Mouse (Mus musculus): ENCODE measurements around the gene Qrich1. TPM values are rescaled to one million over a fixed set of nuclear protein-coding genes. Genes with fewer than 3 reads are reported as not detected.

Gene Qrich1
- total RNA-seq, 1 experiment = 152 TPM

GRCm38 (mm10) chr9:108560227-108560841 lies 43.7 kb downstream of the Qrich1 start, which contains the start of gene Impdh2:
Impdh2 (plus strand) TSS chr9:108560286.
- TF ChIP-seq HCFC1 (IDR thresholded peaks at IDR 0.05; ENCODE audit: borderline replicate concordance, insufficient read depth, low read length) (no peak), MAFK (IDR thresholded peaks at IDR 0.05; ENCODE audit: insufficient read depth, low read depth, low read length) (no peak), ZNF384 (IDR thresholded peaks at IDR 0.05; ENCODE audit: low read depth, low read length) (no peak), ZC3H11A (IDR thresholded peaks at IDR 0.05; ENCODE audit: borderline replicate concordance, low read depth, low read length) (no peak), CHD2 (IDR thresholded peaks at IDR 0.05; ENCODE audit: low read depth, low read length) (no peak)
- peak; percentile 98 for DNase-seq (ENCODE audit: low read depth, low spot score)
- in situ Hi-C loops (cut with MboI; ENCODE audit: low sequenced_read_pairs in 2 of 2, unreplicated experiment in 2 of 2) = no loop called here

GRCm38 (mm10) chr9:108563671-108564070 lies 47.1 kb downstream of the Qrich1 start:
- H3K4me3 ChIP-seq (ENCODE audit: insufficient read depth in 1 of 2, low read depth in 1 of 2, low read length in 2 of 2, poor library complexity in 1 of 2, severe bottlenecking in 1 of 2) = no peak overlapping the region
- H3K4me1 ChIP-seq (ENCODE audit: control insufficient read depth in 2 of 2, insufficient read depth in 2 of 2, low read length in 2 of 2, poor library complexity in 1 of 2) = peaks cover 3 to 8% of the 10 kb centered on the region in 2 experiments; a peak in 3 of 4 replicates
- H3K9me3 ChIP-seq (ENCODE audit: control insufficient read depth, insufficient read depth, low read depth, low read length) = no peaks in the 10 kb centered on the region
- peaks cover 46% of the 10 kb centered on the region for H3K36me3 ChIP-seq (ENCODE audit: control insufficient read depth, insufficient read depth, low read length, poor library complexity, severe bottlenecking)
- no peak overlapping the region for H3K27ac ChIP-seq (ENCODE audit: insufficient read depth, low read depth, low read length, poor library complexity, severe bottlenecking)
- no peak for DNase-seq (ENCODE audit: low read depth, low spot score)
- H3K9ac ChIP-seq (ENCODE audit: insufficient read depth, low read depth, low read length, poor library complexity, severe bottlenecking) = no peak overlapping the region
- in situ Hi-C loops (cut with MboI; ENCODE audit: low sequenced_read_pairs in 2 of 2, unreplicated experiment in 2 of 2) = no loop called here
- TF ChIP-seq HCFC1 (IDR thresholded peaks at IDR 0.05; ENCODE audit: borderline replicate concordance, insufficient read depth, low read length) = no peak
- TF ChIP-seq CHD2 (IDR thresholded peaks at IDR 0.05; ENCODE audit: low read depth, low read length) = no peak
- no peak for TF ChIP-seq MAFK (IDR thresholded peaks at IDR 0.05; ENCODE audit: insufficient read depth, low read depth, low read length)
- TF ChIP-seq ZC3H11A (IDR thresholded peaks at IDR 0.05; ENCODE audit: borderline replicate concordance, low read depth, low read length) = no peak
- no peak for TF ChIP-seq ZNF384 (IDR thresholded peaks at IDR 0.05; ENCODE audit: low read depth, low read length)

More at GRCm38 (mm10) chr9:108560227-108560841, 43.7 kb downstream of the Qrich1 start, which contains the start of gene Impdh2:
- Histone ChIP-seq H3K4me3 (ENCODE audit: insufficient read depth in 1 of 2, low read depth in 1 of 2, low read length in 2 of 2, poor library complexity in 1 of 2, severe bottlenecking in 1 of 2) (peak within 1 kb of the TSS; percentile 82 to 85), H3K9ac (ENCODE audit: insufficient read depth, low read depth, low read length, poor library complexity, severe bottlenecking) (peak within 1 kb of the TSS; percentile 93), H3K27ac (ENCODE audit: insufficient read depth, low read depth, low read length, poor library complexity, severe bottlenecking) (peak within 1 kb of the TSS; percentile 70), H3K9me3 (ENCODE audit: control insufficient read depth, insufficient read depth, low read depth, low read length) (no peaks in the 10 kb centered on the region), H3K36me3 (ENCODE audit: control insufficient read depth, insufficient read depth, low read length, poor library complexity, severe bottlenecking) (peaks cover 55% of the 10 kb centered on the region), H3K4me1 (ENCODE audit: control insufficient read depth in 2 of 2, insufficient read depth in 2 of 2, low read length in 2 of 2, poor library complexity in 1 of 2) (peaks cover 3 to 5% of the 10 kb centered on the region in 2 experiments; a peak in 3 of 4 replicates)

GRCm38 (mm10) chr9:108564131-108564530 lies 47.5 kb downstream of the Qrich1 start:
- TF ChIP-seq HCFC1 (IDR thresholded peaks at IDR 0.05; ENCODE audit: borderline replicate concordance, insufficient read depth, low read length) = no peak
- TF ChIP-seq ZC3H11A (IDR thresholded peaks at IDR 0.05; ENCODE audit: borderline replicate concordance, low read depth, low read length) = no peak
- TF ChIP-seq CHD2 (IDR thresholded peaks at IDR 0.05; ENCODE audit: low read depth, low read length) = no peak
- no peak for TF ChIP-seq ZNF384 (IDR thresholded peaks at IDR 0.05; ENCODE audit: low read depth, low read length)
- TF ChIP-seq MAFK (IDR thresholded peaks at IDR 0.05; ENCODE audit: insufficient read depth, low read depth, low read length) = no peak
- Histone ChIP-seq H3K9ac (ENCODE audit: insufficient read depth, low read depth, low read length, poor library complexity, severe bottlenecking) (no peak overlapping the region), H3K9me3 (ENCODE audit: control insufficient read depth, insufficient read depth, low read depth, low read length) (no peaks in the 10 kb centered on the region), H3K27ac (ENCODE audit: insufficient read depth, low read depth, low read length, poor library complexity, severe bottlenecking) (no peak overlapping the region), H3K4me3 (ENCODE audit: insufficient read depth in 1 of 2, low read depth in 1 of 2, low read length in 2 of 2, poor library complexity in 1 of 2, severe bottlenecking in 1 of 2) (no peak overlapping the region), H3K36me3 (ENCODE audit: control insufficient read depth, insufficient read depth, low read length, poor library complexity, severe bottlenecking) (peaks cover 46% of the 10 kb centered on the region), H3K4me1 (ENCODE audit: control insufficient read depth in 2 of 2, insufficient read depth in 2 of 2, low read length in 2 of 2, poor library complexity in 1 of 2) (peaks cover 7 to 8% of the 10 kb centered on the region in 2 experiments; a peak in 3 of 4 replicates)
- in situ Hi-C loops (cut with MboI; ENCODE audit: low sequenced_read_pairs in 2 of 2, unreplicated experiment in 2 of 2) = no loop called here
- no peak for DNase-seq (ENCODE audit: low read depth, low spot score)

GRCm38 (mm10) chr9:108565881-108566814 lies 49.5 kb downstream of the Qrich1 start:
- Histone ChIP-seq H3K9me3 (ENCODE audit: control insufficient read depth, insufficient read depth, low read depth, low read length) (no peaks in the 10 kb centered on the region), H3K4me1 (ENCODE audit: control insufficient read depth in 2 of 2, insufficient read depth in 2 of 2, low read length in 2 of 2, poor library complexity in 1 of 2) (peaks cover 6 to 11% of the 10 kb centered on the region in 2 experiments; a peak in 2 of 4 replicates), H3K27ac (ENCODE audit: insufficient read depth, low read depth, low read length, poor library complexity, severe bottlenecking) (peak overlapping the region; percentile 67), H3K36me3 (ENCODE audit: control insufficient read depth, insufficient read depth, low read length, poor library complexity, severe bottlenecking) (peaks cover 47% of the 10 kb centered on the region), H3K4me3 (ENCODE audit: insufficient read depth in 1 of 2, low read depth in 1 of 2, low read length in 2 of 2, poor library complexity in 1 of 2, severe bottlenecking in 1 of 2) (peak overlapping the region; percentile 73 to 82), H3K9ac (ENCODE audit: insufficient read depth, low read depth, low read length, poor library complexity, severe bottlenecking) (peak overlapping the region; percentile 83)
- TF ChIP-seq ZC3H11A (IDR thresholded peaks at IDR 0.05; ENCODE audit: borderline replicate concordance, low read depth, low read length) (no peak), ZNF384 (IDR thresholded peaks at IDR 0.05; ENCODE audit: low read depth, low read length) (no peak), MAFK (IDR thresholded peaks at IDR 0.05; ENCODE audit: insufficient read depth, low read depth, low read length) (no peak), HCFC1 (IDR thresholded peaks at IDR 0.05; ENCODE audit: borderline replicate concordance, insufficient read depth, low read length) (no peak), CHD2 (IDR thresholded peaks at IDR 0.05; ENCODE audit: low read depth, low read length) (no peak)
- in situ Hi-C loops (cut with MboI; ENCODE audit: low sequenced_read_pairs in 2 of 2, unreplicated experiment in 2 of 2) = no loop called here
- DNase-seq (ENCODE audit: low read depth, low spot score) = no peak
